Mouse (Mus musculus) kidney, embryonic 14.5 days (tissue): ENCODE results near the gene Mettl21e. TPM values are rescaled to one million over a fixed set of nuclear protein-coding genes. Genes with fewer than 3 reads are reported as not detected.
A peak's percentile ranks its signal among the peaks of the same experiment; 100 is the strongest.
"Not testable (repeated sequence)": the region's sequence is repeated elsewhere in the genome, so short reads cannot be mapped to it uniquely, and the experiment has no call there.

ENCODE experiments used
- ATAC-seq: fragments of 200-750 bp; cut with Nextera tagmentation; 2 replicates; pipeline ENCODE4 v1.8.0; 2017; ENCODE audit warnings: moderate number of reproducible peaks, mild to moderate bottlenecking, moderate TSS enrichment, moderate library complexity; ENCODE audit not compliant: low FRiP score, low TSS enrichment
- H3K27ac ChIP-seq: fragments of 300-500 bp; sonication (generic); 2 replicates; pipeline ENCODE4 v1.5.1; 2014; ENCODE audit warnings: low read depth, mild to moderate bottlenecking, low read length, moderate library complexity, mixed read lengths
- H3K27me3 ChIP-seq: fragments of 300-500 bp; sonication (generic); 2 replicates; pipeline ENCODE4 v1.6.1; 2014; ENCODE audit warnings: mild to moderate bottlenecking, low read length; ENCODE audit not compliant: control insufficient read depth, insufficient read depth
- H3K36me3 ChIP-seq: fragments of 300-500 bp; sonication (generic); 2 replicates; pipeline ENCODE4 v1.6.1; 2014; ENCODE audit warnings: low read length, mixed read lengths; ENCODE audit not compliant: control insufficient read depth, insufficient read depth
- H3K4me1 ChIP-seq: fragments of 300-500 bp; sonication (generic); 2 replicates; pipeline ENCODE4 v1.6.1; 2014; ENCODE audit warnings: low read length, mixed read lengths; ENCODE audit not compliant: control insufficient read depth, insufficient read depth
- H3K4me2 ChIP-seq: fragments of 300-500 bp; sonication (generic); replicated peaks from 2 replicates; pipeline ENCODE4 v1.6.1; 2014; ENCODE audit warnings: low read depth, mild to moderate bottlenecking, low read length
- H3K4me3 ChIP-seq: fragments of 300-500 bp; sonication (generic); 2 replicates; pipeline ENCODE4 v1.5.1; 2014; ENCODE audit warnings: mild to moderate bottlenecking, low read length
- H3K9ac ChIP-seq: fragments of 300-500 bp; sonication (generic); 2 replicates; pipeline ENCODE4 v1.6.1; 2014; ENCODE audit warnings: low read depth, mild to moderate bottlenecking, low read length, moderate library complexity
- H3K9me3 ChIP-seq: fragments of 300-500 bp; sonication (generic); 2 replicates; pipeline ENCODE4 v1.6.1; 2016; ENCODE audit warnings: low read length; ENCODE audit not compliant: control insufficient read depth
- WGBS: fragments of 180-500 bp; shearing (Covaris S2); extraction: QIAGEN DNeasy Blood & Tissue Kit; methylation state at CpG from one replicate; pipeline ENCODE4 v1.1.7; 2014; 5-methylcytosine and 5-hydroxymethylcytosine counted together
- polyA plus RNA-seq: library from polyadenylated mRNA; unstranded; fragments of >200 nt; fragmentation: Nextera tagmentation; extraction: Ambion mirVana; gene quantifications from 2 replicates; pipeline ENCODE4 v1.2.1, GENCODE M21; 2014

Gene Mettl21e
- not detected in 2 replicates for polyA plus RNA-seq

GRCm38 (mm10) chr1:44218876-44219275 lies at the start of gene Mettl21e:
Gene Mettl21e (minus strand): TSS chr1:44218961.
- Histone ChIP-seq H3K4me2 (no peak within 1 kb of the TSS), H3K9me3 (no peaks in the 10 kb centered on the region), H3K27me3 (no peaks in the 10 kb centered on the region), H3K27ac (no peak within 1 kb of the TSS), H3K36me3 (no peaks in the 10 kb centered on the region), H3K4me3 (no peak within 1 kb of the TSS), H3K9ac (no peak within 1 kb of the TSS), H3K4me1 (no peaks in the 10 kb centered on the region)
- no peak for ATAC-seq
- WGBS: 59% methylated on average over 1 of the region's 1 CpGs

DNA sequence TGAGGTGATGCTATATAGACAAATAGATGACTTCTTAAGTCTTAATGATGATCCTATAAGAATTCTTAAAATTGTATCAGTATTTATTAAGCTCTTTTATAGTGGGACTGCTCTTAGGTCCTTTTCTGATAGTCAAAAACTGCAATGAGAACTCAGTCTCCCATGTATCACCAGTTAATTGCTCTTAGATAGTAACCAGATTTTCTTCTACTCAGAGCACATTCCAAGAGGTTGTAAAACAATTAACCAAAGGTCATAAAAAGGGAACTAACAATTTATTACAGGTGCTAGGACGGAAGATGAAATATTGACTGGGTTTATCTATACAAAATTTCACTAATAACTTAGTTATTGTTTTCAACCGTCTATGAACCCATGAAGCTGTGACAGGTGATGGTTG lies 21.7 kb upstream of the Mettl21e start:
- not testable (repeated sequence) for H3K9ac ChIP-seq, H3K4me1 ChIP-seq, H3K4me2 ChIP-seq, H3K36me3 ChIP-seq, H3K27me3 ChIP-seq, H3K9me3 ChIP-seq, ATAC-seq, H3K27ac ChIP-seq, H3K4me3 ChIP-seq
- 64% methylated on average over 2 of the region's 2 CpGs for WGBS

DNA sequence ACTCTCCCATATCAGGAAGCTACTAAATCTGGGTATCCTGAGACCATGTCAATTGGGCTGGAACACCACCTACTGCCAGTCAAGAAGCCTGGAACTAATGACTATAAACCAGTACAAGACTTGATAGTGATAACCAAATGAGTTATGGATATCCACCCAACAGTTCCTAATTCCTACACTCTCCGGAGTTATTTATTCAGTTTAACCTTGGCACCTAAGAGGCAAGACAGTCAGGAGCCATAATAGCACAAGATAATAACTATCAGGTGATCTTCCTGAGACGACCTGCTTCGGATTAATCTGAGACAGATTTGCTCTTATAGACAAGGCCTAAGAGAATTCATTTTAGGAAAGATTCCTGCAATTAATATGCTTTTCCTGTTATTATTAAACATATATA lies 21.2 kb upstream of the Mettl21e start:
- H3K4me1 ChIP-seq: no peaks in the 10 kb centered on the region
- H3K4me3 ChIP-seq: no peak overlapping the region
- H3K9me3 ChIP-seq: no peaks in the 10 kb centered on the region
- no peak overlapping the region for H3K27ac ChIP-seq
- ATAC-seq: no peak
- H3K4me2 ChIP-seq: no peak overlapping the region
- no peak overlapping the region for H3K9ac ChIP-seq
- WGBS: 89% methylated on average over 3 of the region's 3 CpGs
- H3K36me3 ChIP-seq: no peaks in the 10 kb centered on the region
- no peaks in the 10 kb centered on the region for H3K27me3 ChIP-seq

GRCm38 (mm10) chr1:44237305-44237704 lies 18.5 kb upstream of the Mettl21e start:
- 70% methylated on average over 2 of the region's 2 CpGs for WGBS
- H3K27ac ChIP-seq: no peak overlapping the region
- no peak overlapping the region for H3K4me2 ChIP-seq
- no peaks in the 10 kb centered on the region for H3K36me3 ChIP-seq
- no peaks in the 10 kb centered on the region for H3K4me1 ChIP-seq
- no peaks in the 10 kb centered on the region for H3K27me3 ChIP-seq
- no peak for ATAC-seq
- H3K9ac ChIP-seq: no peak overlapping the region
- H3K4me3 ChIP-seq: no peak overlapping the region
- H3K9me3 ChIP-seq: no peaks in the 10 kb centered on the region

GRCm38 (mm10) chr1:44235311-44235710 lies 16.6 kb upstream of the Mettl21e start:
- no peak for ATAC-seq
- Histone ChIP-seq H3K9ac (no peak overlapping the region), H3K4me3 (no peak overlapping the region), H3K4me2 (no peak overlapping the region), H3K27ac (no peak overlapping the region), H3K9me3 (no peaks in the 10 kb centered on the region), H3K36me3 (no peaks in the 10 kb centered on the region), H3K27me3 (no peaks in the 10 kb centered on the region), H3K4me1 (no peaks in the 10 kb centered on the region)
- 85% methylated on average over 2 of the region's 2 CpGs for WGBS

DNA sequence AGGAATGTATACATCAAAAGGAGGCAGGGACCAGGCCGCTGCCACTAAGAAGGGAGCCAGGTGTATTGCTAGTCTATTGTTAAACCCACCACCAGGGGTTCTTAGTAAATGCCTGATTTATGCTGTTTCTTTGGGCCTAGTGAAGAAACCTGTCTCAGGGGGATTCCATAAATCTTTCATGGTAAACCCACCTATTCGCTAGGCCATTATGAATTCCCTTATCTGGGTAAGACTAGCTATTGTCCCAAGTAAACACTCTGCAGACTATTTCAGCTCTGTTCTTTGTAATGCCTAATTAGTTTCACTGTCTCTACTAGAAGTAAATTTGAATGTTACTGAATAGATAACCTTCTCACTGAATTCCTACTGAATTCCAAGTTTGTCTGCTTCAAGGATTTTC lies 15.8 kb upstream of the Mettl21e start:
- not testable (repeated sequence) for H3K4me3 ChIP-seq, ATAC-seq, H3K9ac ChIP-seq, H3K4me2 ChIP-seq, H3K9me3 ChIP-seq, H3K27me3 ChIP-seq, H3K36me3 ChIP-seq, H3K4me1 ChIP-seq, H3K27ac ChIP-seq
- 87% methylated on average over 2 of the region's 2 CpGs for WGBS

GRCm38 (mm10) chr1:44229044-44229443 lies 10.3 kb upstream of the Mettl21e start:
- WGBS: 47% methylated on average over 2 of the region's 2 CpGs

GRCm38 (mm10) chr1:44217118-44217517 lies 1.6 kb downstream of the Mettl21e start:
- H3K27ac ChIP-seq: no peak overlapping the region

More at GRCm38 (mm10) chr1:44229044-44229443, 10.3 kb upstream of the Mettl21e start:
- no peak overlapping the region for H3K4me2 ChIP-seq
- H3K9me3 ChIP-seq: no peaks in the 10 kb centered on the region
- H3K9ac ChIP-seq: no peak overlapping the region
- H3K27ac ChIP-seq: no peak overlapping the region
- no peaks in the 10 kb centered on the region for H3K4me1 ChIP-seq
- H3K36me3 ChIP-seq: no peaks in the 10 kb centered on the region
- H3K4me3 ChIP-seq: no peak overlapping the region
- no peaks in the 10 kb centered on the region for H3K27me3 ChIP-seq
- 0 out of 2 replicates have a peak, but pooled peaks have one; percentile 28 for ATAC-seq

DNA sequence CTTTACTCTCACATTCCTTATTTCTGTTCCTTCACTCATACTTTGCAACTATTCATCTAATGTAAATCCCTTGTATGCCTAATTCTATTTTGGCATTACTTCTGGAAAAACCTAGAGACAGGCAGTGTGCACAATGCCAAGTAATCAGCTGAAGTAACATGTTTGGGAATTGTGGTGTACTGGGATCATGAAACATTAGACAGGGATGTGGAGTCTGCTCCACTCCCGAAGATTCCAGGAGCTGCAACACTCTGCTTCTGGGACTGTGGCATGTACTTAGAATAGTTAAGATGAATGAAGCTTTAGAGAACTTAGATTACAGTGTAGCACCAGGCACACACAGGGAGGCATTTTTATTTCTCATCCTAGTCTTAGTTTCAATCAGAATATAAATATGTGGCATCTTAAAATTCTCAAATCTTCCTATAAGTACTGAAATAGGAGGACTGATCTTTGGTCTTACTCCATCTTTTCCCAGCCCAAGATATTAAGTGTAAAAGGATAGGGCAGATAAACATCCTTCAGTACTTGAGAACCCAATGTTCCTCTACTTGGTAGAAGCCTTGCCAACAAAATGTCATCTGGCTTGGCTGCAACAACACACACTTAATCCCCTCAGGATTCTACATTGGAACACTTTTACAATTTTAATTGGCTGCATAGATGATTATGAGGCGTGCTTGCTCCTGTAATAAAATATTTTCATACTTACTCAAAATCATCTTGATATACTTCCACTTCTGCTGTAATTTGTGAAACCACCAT lies 2.2 kb downstream of the Mettl21e start:
- Histone ChIP-seq H3K4me3 (no peak overlapping the region), H3K27ac (no peak overlapping the region), H3K36me3 (no peaks in the 10 kb centered on the region), H3K9ac (no peak overlapping the region), H3K4me1 (no peaks in the 10 kb centered on the region), H3K27me3 (no peaks in the 10 kb centered on the region), H3K4me2 (no peak overlapping the region), H3K9me3 (no peaks in the 10 kb centered on the region)
- WGBS: 77% methylated on average over 2 of the region's 2 CpGs
- no peak for ATAC-seq

More at GRCm38 (mm10) chr1:44217118-44217517, 1.6 kb downstream of the Mettl21e start:
- Histone ChIP-seq H3K36me3 (no peaks in the 10 kb centered on the region), H3K4me1 (no peaks in the 10 kb centered on the region), H3K27me3 (no peaks in the 10 kb centered on the region), H3K4me3 (no peak overlapping the region), H3K9me3 (no peaks in the 10 kb centered on the region), H3K9ac (no peak overlapping the region), H3K4me2 (no peak overlapping the region)
- WGBS: 61% methylated on average over 2 of the region's 2 CpGs
- no peak for ATAC-seq
